Comparison of ENCODE assay signal across 13 mouse cellular contexts in the genomic region with DNA sequence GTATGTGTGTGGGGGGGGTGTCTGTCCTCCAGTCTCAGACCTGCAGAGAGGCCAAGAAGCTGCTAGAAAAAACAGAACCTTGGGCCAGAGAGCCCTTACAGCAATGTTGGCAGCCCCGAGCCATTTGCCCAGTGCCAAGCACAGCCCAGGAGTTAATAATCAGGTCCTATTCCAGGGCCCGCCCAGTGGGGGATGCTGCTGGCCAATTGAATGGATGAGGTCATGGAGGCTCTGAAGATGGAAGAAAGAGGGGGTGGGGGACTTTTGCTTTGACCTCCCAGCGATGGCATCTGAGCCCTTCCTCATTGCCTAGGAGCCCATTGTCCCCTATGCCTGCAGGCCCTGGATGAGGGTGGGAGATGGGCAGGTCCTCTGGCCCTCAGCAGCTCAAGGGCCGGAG. TPM values are rescaled to one million over a fixed set of nuclear protein-coding genes. Genes with fewer than 3 reads are reported as not detected.
DNase-seq lines count a peak whose midpoint lies in the region.
"Had no signal": no experiment of that assay in that cellular context is flagged by ENCODE, and none has a peak within 500 bp of the region (broad histone marks: within the 10 kb centered on the region; RNA-seq: fewer than 3 reads in every experiment).

No protein-coding gene starts in this region.

- intact Hi-C loops in gastrocnemius, postnatal 14 days (cut with DNase I; ENCODE audit: low total_unique reads), result no loop called here

- DNase-seq in adrenal gland, adult 2 months, result peak; percentile 30
- DNase-seq in adrenal gland, adult (ENCODE audit: inconsistent age in 2 of 2, low spot score in 1 of 2), result no peak
- peak; percentile 3 for DNase-seq in gastrocnemius, postnatal 25 days
- no peak for DNase-seq in gastrocnemius, postnatal 14 days
- DNase-seq in Muller cell, postnatal 12 days (ENCODE audit: inconsistent ontology term), result peak; percentile 52
- DNase-seq in cerebellum, adult 9-11 months, result peak; percentile 81
- DNase-seq in ovary, postnatal 10 days (ENCODE audit: low spot score), result no peak
- no peak for DNase-seq in layer of hippocampus, adult 9-10 months (ENCODE audit: low spot score)
- DNase-seq: heart, postnatal 14 days; kidney, postnatal 4 days; right cerebral cortex, postnatal 25 days; thymus, adult 2 months had no signal

RNA-seq across cellular contexts. Expression of a gene that starts 4.0 kb away (rescaled TPM):
- 100 to 1,000 TPM; 109 to 185 TPM for total RNA-seq in adrenal gland, adult 2 months (2021)
- 737 and 1,088 TPM in 2 replicates for polyA plus RNA-seq in adrenal gland, adult 2 months (2012; rRNA removed)
- total RNA-seq in gastrocnemius, postnatal 25 days (2021), result 1 to 10 TPM in 1 of 2 experiments, under 1 TPM in 1; 0.28 to 1.0 TPM
- total RNA-seq in gastrocnemius, postnatal 14 days (2021), result 1 to 10 TPM in 1 of 2 experiments, under 1 TPM in 1; 0.78 to 1.4 TPM
- polyA plus RNA-seq: macrophage had no signal

RNA-seq across cellular contexts. Expression of a gene that starts 55.0 kb away (rescaled TPM):
- total RNA-seq in adrenal gland, adult 2 months (2021), result 10 to 100 TPM; 52.6 to 95.2 TPM
- polyA plus RNA-seq in adrenal gland, adult 2 months (2012; rRNA removed), result 93.6 and 106 TPM in 2 replicates
- 10 to 100 TPM in 1 of 2 experiments, 1 to 10 TPM in 1; 8.1 to 12.9 TPM for total RNA-seq in gastrocnemius, postnatal 25 days (2021)
- 10 to 100 TPM in 1 of 2 experiments, 1 to 10 TPM in 1; 9.5 to 13.4 TPM for total RNA-seq in gastrocnemius, postnatal 14 days (2021)

Comparison
In these comparisons a context has a peak if more than half of its experiments do, and no peak if none do; other contexts are left out.
1. DNase-seq: peak in adrenal gland, adult 2 months (single experiment), gastrocnemius, postnatal 25 days (single experiment), Muller cell, postnatal 12 days (single experiment) and cerebellum, adult 9-11 months (single experiment); none in adrenal gland, adult (0 of 2), gastrocnemius, postnatal 14 days (single experiment), ovary, postnatal 10 days (single experiment) and layer of hippocampus, adult 9-10 months (single experiment).
2. RNA of a gene that starts 4.0 kb away (total RNA-seq): 109 to 185 TPM in adrenal gland, adult 2 months; 0.78 to 1.4 TPM in gastrocnemius, postnatal 14 days and 0.28 to 1.0 TPM in gastrocnemius, postnatal 25 days; every median in the first group is over 10 times any median in the second.